Mouse (Mus musculus) intestine, postnatal 0 days (tissue): ENCODE results near the gene Hipk3. TPM values are rescaled to one million over a fixed set of nuclear protein-coding genes. Genes with fewer than 3 reads are reported as not detected.

Experiments
- ATAC-seq: fragments of 200-750 bp; cut with Nextera tagmentation; 2 replicates; pipeline ENCODE4 v1.8.0; 2017; ENCODE audit warnings: mild to moderate bottlenecking, moderate TSS enrichment, moderate library complexity
- H3K27ac ChIP-seq: fragments of 300-500 bp; sonication (generic); 2 replicates; pipeline ENCODE4 v1.5.1; 2014; ENCODE audit warnings: mild to moderate bottlenecking, low read depth, low read length, moderate library complexity
- H3K27me3 ChIP-seq: fragments of 300-500 bp; sonication (generic); replicated peaks from 2 replicates; pipeline ENCODE4 v1.6.1; 2014; ENCODE audit warnings: low read length, mixed read lengths; ENCODE audit not compliant: control insufficient read depth, insufficient read depth
- H3K36me3 ChIP-seq: fragments of 300-500 bp; sonication (generic); 2 replicates; pipeline ENCODE4 v1.6.1; 2014; ENCODE audit warnings: mild to moderate bottlenecking, moderate library complexity; ENCODE audit not compliant: control insufficient read depth, insufficient read depth
- H3K4me1 ChIP-seq: fragments of 300-500 bp; sonication (generic); replicated peaks from 2 replicates; pipeline ENCODE4 v1.6.1; 2014; ENCODE audit warnings: antibody characterized with exemption, low read length, mixed read lengths; ENCODE audit not compliant: control insufficient read depth, insufficient read depth
- H3K4me2 ChIP-seq: fragments of 300-500 bp; sonication (generic); replicated peaks from 2 replicates; pipeline ENCODE4 v1.6.1; 2014; ENCODE audit warnings: low read depth, mild to moderate bottlenecking, moderate library complexity
- H3K4me3 ChIP-seq: fragments of 300-500 bp; sonication (generic); 2 replicates; pipeline ENCODE4 v1.5.1; 2014; ENCODE audit warnings: low read depth, low read length
- H3K9ac ChIP-seq: fragments of 300-500 bp; sonication (generic); 2 replicates; pipeline ENCODE4 v1.6.1; 2014; ENCODE audit warnings: mild to moderate bottlenecking, low read depth, low read length
- H3K9me3 ChIP-seq: fragments of 300-500 bp; sonication (generic); 2 replicates; pipeline ENCODE4 v1.6.1; 2016; ENCODE audit warnings: mixed run types; ENCODE audit not compliant: control insufficient read depth
- CTCF ChIP-seq: sonication (generic); IDR thresholded peaks from 2 replicates; pipeline ENCODE4 v1.5.1; 2016; ENCODE audit warnings: low read depth, mild to moderate bottlenecking, control low read depth, antibody characterized with exemption, moderate library complexity
- WGBS: fragments of 180-500 bp; shearing (Covaris S2); extraction: QIAGEN DNeasy Blood & Tissue Kit; methylation state at CpG from one replicate; pipeline ENCODE4 v1.1.7; 2014; 5-methylcytosine and 5-hydroxymethylcytosine counted together
- polyA plus RNA-seq: library from polyadenylated mRNA; unstranded; fragments of >200 nt; fragmentation: Nextera tagmentation; extraction: Ambion mirVana; gene quantifications from 2 replicates; pipeline ENCODE4 v1.2.1, GENCODE M21; 2015

Gene Hipk3
- polyA plus RNA-seq, 1 experiment from 2014 or later = 10.1 TPM

DNA sequence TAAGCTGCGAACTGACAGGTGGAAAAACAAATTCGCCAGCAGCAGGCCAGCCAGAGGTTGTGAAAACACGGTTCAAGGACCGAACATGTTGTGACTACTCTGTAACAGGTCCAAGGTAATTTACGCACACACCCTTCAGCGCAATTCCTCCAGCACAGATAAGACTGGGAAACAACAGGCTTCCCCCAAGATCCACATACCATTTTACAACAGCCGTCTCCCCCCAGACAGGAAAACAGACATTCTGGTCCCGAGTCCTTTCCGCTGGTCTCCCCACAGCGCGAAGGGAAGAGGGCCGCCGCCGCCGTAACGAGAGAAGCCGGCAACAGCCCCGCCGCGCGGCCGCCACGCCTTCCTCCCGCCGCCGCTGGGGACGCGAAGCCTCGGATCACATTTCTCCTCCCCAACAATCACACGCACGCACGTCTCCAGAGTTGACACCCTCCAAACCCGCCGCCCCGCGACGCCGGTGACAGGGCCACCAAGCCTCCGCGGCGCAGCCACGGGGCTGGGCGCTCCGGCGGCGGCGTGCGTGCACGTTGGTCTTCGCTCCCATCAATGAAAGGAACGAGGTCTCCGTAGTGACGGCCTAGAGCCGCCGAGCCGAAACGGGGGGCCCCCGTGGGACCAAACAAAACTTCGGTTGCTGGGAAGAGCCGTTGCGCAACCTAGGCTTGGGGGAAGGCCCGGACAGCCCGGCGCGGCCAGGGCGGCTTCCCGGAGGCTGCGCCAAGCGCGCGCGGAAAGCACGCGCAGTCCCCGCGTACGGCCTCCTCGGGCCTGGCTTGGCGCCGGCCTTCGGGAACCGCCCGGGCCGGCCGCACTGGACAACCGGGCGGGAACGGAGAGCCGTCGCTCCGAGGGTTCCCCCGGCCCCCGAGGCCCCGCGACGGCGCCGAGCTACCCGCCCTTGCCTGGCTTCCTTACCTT, 960 bp downstream of the Hipk3 start:
- peaks cover 3% of the 10 kb centered on the region; the same call in 1 of the 2 replicates for H3K4me1 ChIP-seq
- H3K4me2 ChIP-seq = peak overlapping the region; percentile 77
- WGBS = under 1% methylated on average over 91 of the region's 99 CpGs
- H3K4me3 ChIP-seq = peak overlapping the region; percentile 94
- H3K9me3 ChIP-seq = no peaks in the 10 kb centered on the region
- H3K27ac ChIP-seq = peak overlapping the region; percentile 100
- ATAC-seq = peak; percentile 82
- TF ChIP-seq CTCF = peak; percentile 56
- peak overlapping the region; percentile 99 for H3K9ac ChIP-seq
- no peaks in the 10 kb centered on the region for H3K36me3 ChIP-seq
- no peaks in the 10 kb centered on the region for H3K27me3 ChIP-seq

DNA sequence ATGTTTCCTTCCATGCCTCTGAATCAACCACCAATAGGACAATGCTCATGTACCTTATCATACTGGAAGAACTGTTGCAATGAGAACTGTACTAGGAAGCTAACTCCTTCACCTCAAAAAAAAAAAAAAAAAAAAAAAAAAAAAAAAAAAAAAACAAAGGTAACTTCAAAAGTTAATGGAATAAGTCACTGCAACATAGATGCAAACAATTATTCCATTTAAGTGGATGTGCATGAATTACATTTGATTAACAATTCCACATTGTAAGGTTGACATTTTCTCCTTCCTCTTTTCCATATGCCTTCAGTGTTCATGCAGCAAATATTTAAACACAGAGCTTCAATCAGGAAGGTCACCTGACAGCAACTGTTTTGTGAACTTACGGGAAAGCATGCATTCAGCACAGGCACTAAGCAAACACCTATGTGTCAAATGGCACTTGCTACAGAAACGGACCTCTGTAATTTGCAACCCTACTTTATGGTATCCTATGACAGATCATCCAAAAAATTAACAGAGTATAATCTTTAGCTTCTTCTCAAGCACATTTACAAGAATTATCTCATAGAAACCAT, 2.9 kb downstream of the Hipk3 start:
- Histone ChIP-seq H3K4me3 (no peak overlapping the region), H3K36me3 (no peaks in the 10 kb centered on the region), H3K9ac (no peak overlapping the region), H3K27ac (no peak overlapping the region), H3K27me3 (no peaks in the 10 kb centered on the region), H3K4me2 (peak overlapping the region; percentile 11; the same call in 1 of the 2 replicates), H3K4me1 (no peaks in the 10 kb centered on the region; the same call in 1 of the 2 replicates), H3K9me3 (no peaks in the 10 kb centered on the region)
- no peak for TF ChIP-seq CTCF
- 15% methylated on average over 2 of the region's 2 CpGs for WGBS
- no peak for ATAC-seq

DNA sequence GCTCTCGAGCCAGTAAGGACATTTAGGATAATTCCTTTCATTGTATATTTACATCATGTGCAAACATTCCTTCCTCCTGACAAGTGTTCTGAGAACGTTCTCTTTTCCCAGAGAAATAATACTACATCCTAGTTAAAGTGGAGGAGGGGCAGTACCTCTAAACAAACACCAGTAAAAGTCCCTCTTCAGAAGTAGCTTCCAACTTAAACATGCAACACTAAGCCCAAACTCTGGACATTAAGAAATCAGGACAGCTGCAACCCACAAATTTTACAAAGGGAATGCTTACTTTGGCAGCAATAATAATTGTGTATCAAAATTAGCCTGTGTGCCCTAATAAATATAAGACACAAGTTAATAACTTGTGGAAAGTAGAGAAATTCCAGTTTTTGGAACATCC, 3.5 kb downstream of the Hipk3 start:
- Histone ChIP-seq H3K36me3 (no peaks in the 10 kb centered on the region), H3K4me1 (no peaks in the 10 kb centered on the region; the same call in 1 of the 2 replicates), H3K4me3 (no peak overlapping the region), H3K4me2 (peak overlapping the region; percentile 4; the same call in 1 of the 2 replicates), H3K9ac (no peak overlapping the region), H3K9me3 (no peaks in the 10 kb centered on the region), H3K27me3 (no peaks in the 10 kb centered on the region), H3K27ac (no peak overlapping the region)
- no peak for ATAC-seq
- 22% methylated on average over 2 of the region's 2 CpGs for WGBS
- TF ChIP-seq CTCF = no peak

DNA sequence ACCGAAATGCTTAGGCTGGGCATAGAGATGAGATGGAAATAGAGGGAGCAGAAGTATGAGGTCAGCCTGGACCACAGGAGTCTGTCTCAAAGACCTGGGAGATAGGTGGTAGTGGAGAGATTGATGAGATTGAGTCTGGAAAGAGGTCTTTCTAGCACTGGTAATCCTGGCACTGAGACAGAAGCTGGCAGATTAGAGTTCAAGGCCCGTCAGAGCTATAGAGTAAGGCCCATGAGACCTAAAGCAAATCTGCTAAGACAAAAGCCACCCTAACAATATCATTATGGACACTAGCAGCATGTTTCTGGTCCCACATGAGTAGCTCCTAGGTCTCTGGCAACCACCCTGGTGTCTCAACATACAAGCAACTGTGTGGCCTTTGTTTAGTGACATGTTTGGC, 4.4 kb downstream of the Hipk3 start:
- WGBS = 95% methylated on average over 2 of the region's 2 CpGs
- ATAC-seq = no peak
- H3K27me3 ChIP-seq = no peaks in the 10 kb centered on the region

DNA sequence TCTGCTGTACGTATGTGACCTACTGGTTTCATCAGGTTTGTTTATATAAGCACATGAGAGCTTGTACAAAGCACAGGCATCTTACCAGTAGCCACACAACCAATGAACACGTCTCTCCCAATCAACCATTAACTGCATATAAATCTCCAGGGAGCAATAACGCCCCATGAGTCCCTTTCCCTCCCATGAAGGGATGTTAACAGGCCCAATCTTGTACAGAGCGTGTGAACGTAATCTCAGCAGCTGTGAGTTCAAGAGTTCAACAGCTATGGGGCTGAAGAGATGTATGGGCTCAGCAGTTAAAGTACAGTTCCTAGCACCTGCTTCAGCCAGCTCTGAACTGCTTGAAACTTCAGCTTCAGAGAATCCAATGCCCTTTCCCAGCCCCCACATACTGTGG, 9.8 kb downstream of the Hipk3 start:
- H3K4me2 ChIP-seq = no peak overlapping the region
- 21% methylated on average over 5 of the region's 5 CpGs for WGBS
- H3K27ac ChIP-seq = no peak overlapping the region
- TF ChIP-seq CTCF = no peak
- H3K27me3 ChIP-seq = no peaks in the 10 kb centered on the region
- H3K9ac ChIP-seq = no peak overlapping the region
- no peak overlapping the region for H3K4me3 ChIP-seq
- no peaks in the 10 kb centered on the region for H3K9me3 ChIP-seq
- ATAC-seq = peak; percentile 82
- H3K4me1 ChIP-seq = no peaks in the 10 kb centered on the region; the same call in 1 of the 2 replicates
- H3K36me3 ChIP-seq = no peaks in the 10 kb centered on the region

More for the DNA sequence above, 4.4 kb downstream of the Hipk3 start:
- Histone ChIP-seq H3K36me3 (no peaks in the 10 kb centered on the region), H3K4me1 (no peaks in the 10 kb centered on the region; the same call in 1 of the 2 replicates), H3K27ac (no peak overlapping the region), H3K4me2 (no peak overlapping the region), H3K9me3 (no peaks in the 10 kb centered on the region), H3K4me3 (no peak overlapping the region), H3K9ac (no peak overlapping the region)
- no peak for TF ChIP-seq CTCF

DNA sequence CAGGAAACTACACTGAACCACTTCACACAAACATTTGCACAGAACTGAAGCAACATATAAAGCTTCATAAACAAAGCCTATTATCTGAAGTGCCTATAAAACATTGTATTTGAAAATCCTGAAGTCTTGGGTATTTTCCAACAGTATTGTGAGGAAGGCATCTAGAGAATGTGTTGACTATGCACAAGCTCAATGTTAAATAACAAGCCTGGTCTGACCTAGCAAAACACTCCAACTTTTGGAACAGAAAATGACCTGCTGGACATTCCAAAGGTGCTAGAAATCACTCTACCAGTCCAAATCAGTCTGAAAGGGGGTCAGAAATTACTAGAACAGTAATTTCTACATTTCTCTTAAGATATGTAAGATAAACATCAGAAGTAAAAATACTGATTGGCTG, 12.1 kb downstream of the Hipk3 start:
- no peaks in the 10 kb centered on the region for H3K27me3 ChIP-seq
- H3K4me1 ChIP-seq = no peaks in the 10 kb centered on the region
- TF ChIP-seq CTCF = no peak
- no peaks in the 10 kb centered on the region for H3K9me3 ChIP-seq
- no peak overlapping the region for H3K4me2 ChIP-seq
- H3K36me3 ChIP-seq = no peaks in the 10 kb centered on the region
- ATAC-seq = no peak
- H3K9ac ChIP-seq = no peak overlapping the region
- H3K27ac ChIP-seq = no peak overlapping the region
- no peak overlapping the region for H3K4me3 ChIP-seq
